Mouse (Mus musculus): ENCODE data around the gene Dock2. TPM values are rescaled to one million over a fixed set of nuclear protein-coding genes. Genes with fewer than 3 reads are reported as not detected.
A peak's percentile ranks its signal among the peaks of the same experiment; 100 is the strongest.

The Dock2 gene
- total RNA-seq, 2 experiments from 2014 or later = 83.5 to 100 TPM

GRCm38 (mm10) chr11:34431978-34432377, 351.7 kb downstream of the Dock2 start:
- ATAC-seq (replicated peaks; ENCODE audit: poor library complexity) = no peak

GRCm38 (mm10) chr11:34431371-34431770, 352.3 kb downstream of the Dock2 start:
- ATAC-seq (replicated peaks; ENCODE audit: poor library complexity) = no peak

GRCm38 (mm10) chr11:34430940-34431339, 352.8 kb downstream of the Dock2 start:
- no peak for ATAC-seq (replicated peaks; ENCODE audit: poor library complexity)

GRCm38 (mm10) chr11:34427212-34427611, 356.5 kb downstream of the Dock2 start:
- ATAC-seq (replicated peaks; ENCODE audit: poor library complexity) = peak; percentile 44; the same call in 1 of the 2 replicates

- no peak for ATAC-seq (replicated peaks; ENCODE audit: poor library complexity)
These were observed 359.1 kb downstream of the Dock2 start for GRCm38 (mm10) chr11:34424546-34424945.

GRCm38 (mm10) chr11:34421061-34421460, 362.6 kb downstream of the Dock2 start:
- ATAC-seq (replicated peaks; ENCODE audit: poor library complexity) = no peak

GRCm38 (mm10) chr11:34416619-34416979, 367.1 kb downstream of the Dock2 start:
- no peak for ATAC-seq (replicated peaks; ENCODE audit: poor library complexity)

- no peak for ATAC-seq (replicated peaks; ENCODE audit: poor library complexity)
These were observed 367.6 kb downstream of the Dock2 start for GRCm38 (mm10) chr11:34415884-34416618.

- ATAC-seq (replicated peaks; ENCODE audit: poor library complexity) = no peak
These were observed 376.8 kb downstream of the Dock2 start for GRCm38 (mm10) chr11:34406850-34407249.

GRCm38 (mm10) chr11:34406309-34406708, 377.4 kb downstream of the Dock2 start:
- no peak for ATAC-seq (replicated peaks; ENCODE audit: poor library complexity)

GRCm38 (mm10) chr11:34405311-34405710, 378.4 kb downstream of the Dock2 start:
- ATAC-seq (replicated peaks; ENCODE audit: poor library complexity) = no peak

GRCm38 (mm10) chr11:34401343-34401742, 382.3 kb downstream of the Dock2 start:
- no peak for ATAC-seq (replicated peaks; ENCODE audit: poor library complexity)

- ATAC-seq (replicated peaks; ENCODE audit: poor library complexity) = peak; percentile 42; the same call in 1 of the 2 replicates
These were observed 385.1 kb downstream of the Dock2 start for GRCm38 (mm10) chr11:34398555-34398954.

- ATAC-seq (replicated peaks; ENCODE audit: poor library complexity) = no peak
These were observed 386.0 kb downstream of the Dock2 start for GRCm38 (mm10) chr11:34397661-34398060.

- ATAC-seq (replicated peaks; ENCODE audit: poor library complexity) = peak; percentile 37; the same call in 1 of the 2 replicates
These were observed 387.9 kb downstream of the Dock2 start for GRCm38 (mm10) chr11:34395802-34396201.

- ATAC-seq (replicated peaks; ENCODE audit: poor library complexity) = no peak
These were observed 391.6 kb downstream of the Dock2 start for GRCm38 (mm10) chr11:34392105-34392504.

- ATAC-seq (replicated peaks; ENCODE audit: poor library complexity) = peak; percentile 94
These were observed 394.2 kb downstream of the Dock2 start for GRCm38 (mm10) chr11:34389261-34390116.

GRCm38 (mm10) chr11:34385001-34385688, 398.5 kb downstream of the Dock2 start:
- no peak for ATAC-seq (replicated peaks; ENCODE audit: poor library complexity)

GRCm38 (mm10) chr11:34384178-34384577, 399.5 kb downstream of the Dock2 start:
- peak; percentile 60 for ATAC-seq (replicated peaks; ENCODE audit: poor library complexity)

GRCm38 (mm10) chr11:34383501-34383900, 400.2 kb downstream of the Dock2 start:
- peak; percentile 58 for ATAC-seq (replicated peaks; ENCODE audit: poor library complexity)

GRCm38 (mm10) chr11:34377649-34378048, 406.0 kb downstream of the Dock2 start:
- no peak for ATAC-seq (replicated peaks; ENCODE audit: poor library complexity)
